Mouse (Mus musculus) heart, adult 2 months (tissue): Measurements from ENCODE around the gene Scn10a.

Experiments used
- CTCF ChIP-seq: fragments of 200-600 bp; IDR thresholded peaks from 2 replicates; pipeline ENCODE4 v1.8.1; 2022; ENCODE audit warnings: antibody characterized with exemption, mild to moderate bottlenecking, moderate library complexity
- EP300 ChIP-seq: fragments of 200-500 bp; IDR thresholded peaks from 2 replicates; pipeline ENCODE4 v1.6.1; 2011; ENCODE audit warnings: low read depth, low read length, control low read depth; ENCODE audit not compliant: insufficient read depth
- POLR2A ChIP-seq: fragments of 200-500 bp; IDR thresholded peaks from 2 replicates; pipeline ENCODE4 v1.6.1; 2011; ENCODE audit warnings: mild to moderate bottlenecking, low read depth, low read length, control low read depth; ENCODE audit not compliant: insufficient read depth

DNA sequence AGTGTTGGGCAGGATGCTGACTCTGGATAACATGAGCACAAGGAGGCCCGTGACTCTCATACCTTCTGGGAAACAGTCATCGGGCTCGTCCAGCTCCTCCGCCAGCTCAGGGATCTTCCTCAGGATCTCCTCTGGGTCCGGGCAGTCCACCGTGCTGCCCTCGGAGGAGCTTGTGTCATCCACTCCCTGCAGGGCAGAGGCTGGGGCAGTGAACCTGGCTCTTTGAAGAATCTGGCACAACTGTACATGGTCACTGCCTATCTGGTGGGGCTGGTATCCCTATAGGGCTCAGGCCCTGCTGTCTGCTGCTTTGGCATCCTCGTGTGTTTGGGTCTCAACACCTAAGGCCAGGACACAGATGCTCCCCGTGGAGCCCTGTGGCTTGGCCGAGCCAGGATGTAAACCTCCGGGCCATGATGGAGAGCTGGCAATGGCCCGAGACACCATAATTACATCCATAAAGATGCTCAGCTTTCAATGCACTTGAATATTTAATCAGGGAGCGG lies 87.7 kb downstream of the Scn10a start:
- TF ChIP-seq POLR2A (no peak), CTCF (no peak), EP300 (no peak)
